Mouse (Mus musculus): ENCODE measurements around the gene Slc23a2.

DNA sequence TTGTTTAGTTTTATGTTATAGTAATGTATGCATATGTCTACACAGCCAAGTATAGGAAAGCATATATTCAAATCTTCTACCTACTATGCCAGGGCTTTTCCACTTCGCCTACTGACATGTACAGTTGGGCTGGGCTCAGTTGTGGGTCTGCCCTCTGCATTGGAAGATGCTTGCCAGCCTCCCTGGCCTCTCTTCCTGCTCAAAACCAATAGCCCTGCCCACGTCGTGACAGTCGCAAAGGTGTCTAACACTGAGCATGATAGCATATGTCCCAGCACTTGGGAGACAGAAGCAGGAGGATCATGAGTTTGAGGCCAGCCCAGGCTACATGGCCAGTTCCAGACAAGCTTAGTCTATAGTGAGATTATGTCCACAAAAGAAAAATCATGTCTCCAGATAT is 131.8 kb downstream of the Slc23a2 start:
- TF ChIP-seq CTCF (IDR thresholded peaks at IDR 0.05; ENCODE audit: control insufficient read depth, insufficient read depth, insufficient replicate concordance, low read depth, low read length) (no peak), POLR2A (IDR thresholded peaks at IDR 0.05; ENCODE audit: control insufficient read depth, low read depth, low read length) (no peak)
